Mouse (Mus musculus): ENCODE data around the gene Tmem59. TPM values are rescaled to one million over a fixed set of nuclear protein-coding genes. Genes with fewer than 3 reads are reported as not detected.

Gene Tmem59
- total and polyA plus RNA-seq, 3 experiments = 55.8 to 78.9 TPM; not detected in 1

GRCm38 (mm10) chr4:107223225-107224204 lies 45.3 kb downstream of the Tmem59 start:
- H3K4me1 ChIP-seq (ENCODE audit: control insufficient read depth in 1 of 2, insufficient read depth in 2 of 2, low read length in 2 of 2) = peaks cover 2 to 24% of the 10 kb centered on the region in 2 experiments; a peak in 3 of 4 replicates
- TF ChIP-seq UBTF (IDR thresholded peaks at IDR 0.05; ENCODE audit: borderline replicate concordance, insufficient read depth, low read depth, low read length) (no peak), TCF12 (IDR thresholded peaks at IDR 0.05; ENCODE audit: low read depth, low read length) (no peak), ELF1 (IDR thresholded peaks at IDR 0.05; ENCODE audit: low read depth, low read length) (no peak), NRF1 (IDR thresholded peaks at IDR 0.05; ENCODE audit: insufficient read depth, low read depth, low read length, poor library complexity, severe bottlenecking) (no peak), JUND (IDR thresholded peaks at IDR 0.05; ENCODE audit: low read depth, low read length) (no peak), EP300 (IDR thresholded peaks at IDR 0.05; ENCODE audit: low read depth in 1 of 2, low read length in 2 of 2) (no peak), SIN3A (IDR thresholded peaks at IDR 0.05; ENCODE audit: low read length) (no peak), TAL1 (IDR thresholded peaks at IDR 0.05; ENCODE audit: low read length) (no peak), ZKSCAN1 (IDR thresholded peaks at IDR 0.05; ENCODE audit: low read depth, low read length) (no peak), USF2 (IDR thresholded peaks at IDR 0.05; ENCODE audit: borderline replicate concordance in 1 of 2, insufficient read depth in 1 of 2, low read depth in 1 of 2, low read length in 2 of 2) (no peak), GABPA (IDR thresholded peaks at IDR 0.05; ENCODE audit: low read depth, low read length) (no peak), ZC3H11A (IDR thresholded peaks at IDR 0.05; ENCODE audit: low read depth, low read length) (no peak), POLR2AphosphoS2 (IDR thresholded peaks at IDR 0.05; ENCODE audit: low read length) (no peak), MEF2A (IDR thresholded peaks at IDR 0.05; ENCODE audit: extremely low read depth, insufficient replicate concordance, low read depth, low read length, poor library complexity, severe bottlenecking) (no peak), MYC (IDR thresholded peaks at IDR 0.05; ENCODE audit: low read depth, low read length) (no peak), CTCF (IDR thresholded peaks at IDR 0.05 in 2 of 3, conservative IDR thresholded peaks at IDR 0.05 in 1 of 3; ENCODE audit: control insufficient read depth in 1 of 3, insufficient read depth in 1 of 3, low read depth in 2 of 3, low read length in 3 of 3, poor library complexity in 1 of 3, severe bottlenecking in 1 of 3) (no peak), MAFK (IDR thresholded peaks at IDR 0.05; ENCODE audit: borderline replicate concordance, low read depth, low read length) (no peak), MAZ (IDR thresholded peaks at IDR 0.05; ENCODE audit: low read depth, low read length) (no peak), MAX (IDR thresholded peaks at IDR 0.05; ENCODE audit: low read length) (no peak), HCFC1 (IDR thresholded peaks at IDR 0.05; ENCODE audit: low read depth, low read length) (no peak)
- H3K9ac ChIP-seq (ENCODE audit: control insufficient read depth, low read depth, low read length, poor library complexity, severe bottlenecking) = no peak overlapping the region
- peak; percentile 13 for DNase-seq (ENCODE audit: low read depth, low spot score)
- H3K36me3 ChIP-seq (ENCODE audit: control insufficient read depth in 1 of 2, insufficient read depth in 2 of 2, low read length in 2 of 2) = peaks cover 0 to 4% of the 10 kb centered on the region in 2 experiments; a peak in 2 of 4 replicates
- no peaks in the 10 kb centered on the region for H3K9me3 ChIP-seq (replicated peaks; ENCODE audit: insufficient read depth, low read length)
- no peak overlapping the region for H3K4me3 ChIP-seq (ENCODE audit: control insufficient read depth in 1 of 2, insufficient read depth in 1 of 2, low read depth in 2 of 2, low read length in 2 of 2)
- no peaks in the 10 kb centered on the region for H3K27me3 ChIP-seq (ENCODE audit: control insufficient read depth in 1 of 2, insufficient read depth in 2 of 2, low read length in 2 of 2)
- no peak overlapping the region for H3K27ac ChIP-seq (ENCODE audit: control insufficient read depth, low read depth, low read length)
- no peaks in the 10 kb centered on the region for H3K79me2 ChIP-seq (ENCODE audit: control insufficient read depth, insufficient read depth, low read length, poor library complexity)

All from MEL (cell line).